Mouse (Mus musculus) heart, adult 2 months (tissue): ENCODE results near the gene Robo1.

ENCODE experiments used
- CTCF ChIP-seq: fragments of 200-600 bp; IDR thresholded peaks from 2 replicates; pipeline ENCODE4 v1.8.1; 2022; ENCODE audit warnings: antibody characterized with exemption, mild to moderate bottlenecking, moderate library complexity
- POLR2A ChIP-seq: fragments of 200-500 bp; IDR thresholded peaks from 2 replicates; pipeline ENCODE4 v1.6.1; 2011; ENCODE audit warnings: mild to moderate bottlenecking, low read depth, low read length, control low read depth; ENCODE audit not compliant: insufficient read depth

DNA sequence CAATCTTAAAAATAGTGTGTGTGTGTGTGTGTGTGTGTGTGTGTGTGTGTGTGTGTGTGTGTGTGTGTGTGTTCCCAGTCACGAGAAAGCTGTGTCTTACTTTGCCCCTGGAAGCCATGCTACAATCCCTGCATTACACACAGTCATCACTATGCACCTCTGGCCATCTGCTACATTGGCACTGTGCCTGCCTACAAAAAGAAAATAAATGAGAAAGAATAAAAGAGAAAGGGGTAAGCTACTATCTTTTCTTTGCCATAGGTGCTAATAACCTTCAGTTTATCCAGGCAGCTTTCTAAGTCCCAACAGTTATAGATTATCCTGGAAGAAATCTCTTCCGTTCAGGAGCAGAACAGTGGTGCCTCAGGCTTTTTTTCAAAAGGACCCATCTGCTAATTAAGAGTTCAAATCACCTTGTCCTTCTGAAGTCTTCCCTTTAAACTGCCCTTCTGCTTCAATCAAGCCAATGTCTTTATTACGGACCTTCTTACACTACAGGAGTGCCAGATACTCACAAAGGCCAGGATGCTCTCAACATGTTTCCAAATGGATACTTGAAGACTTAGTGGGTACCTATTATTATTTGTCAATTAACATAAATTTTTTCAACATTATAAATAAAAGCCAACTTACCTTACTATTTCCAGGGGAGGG is 277.2 kb downstream of the Robo1 start:
- TF ChIP-seq POLR2A (no peak), CTCF (no peak)
